Mouse (Mus musculus) liver, embryonic 13.5 days (tissue): ENCODE data around the gene Orai3. TPM values are rescaled to one million over a fixed set of nuclear protein-coding genes. Genes with fewer than 3 reads are reported as not detected.
"Not testable (repeated sequence)": the region's sequence is repeated elsewhere in the genome, so short reads cannot be mapped to it uniquely, and the experiment has no call there.

Experiments used
- ATAC-seq: fragments of 200-750 bp; cut with Nextera tagmentation; 2 replicates; pipeline ENCODE4 v1.8.0; 2017; ENCODE audit warnings: low read depth, mild to moderate bottlenecking, moderate number of reproducible peaks, moderate library complexity
- DNase-seq: peaks from one replicate; pipeline ENCODE4 v3.0.0; 2022
- H3K27ac ChIP-seq: fragments of 300-500 bp; sonication (generic); 2 replicates; pipeline ENCODE4 v1.5.1; 2015; ENCODE audit warnings: moderate library complexity, mild to moderate bottlenecking, inconsistent platforms
- H3K27me3 ChIP-seq: fragments of 300-500 bp; sonication (generic); 2 replicates; pipeline ENCODE4 v1.6.1; 2015; ENCODE audit warnings: mild to moderate bottlenecking, inconsistent platforms
- H3K36me3 ChIP-seq: fragments of 300-500 bp; sonication (generic); 2 replicates; pipeline ENCODE4 v1.6.1; 2015; ENCODE audit warnings: mild to moderate bottlenecking, inconsistent platforms
- H3K4me1 ChIP-seq: fragments of 300-500 bp; sonication (generic); replicated peaks from 2 replicates; pipeline ENCODE4 v1.6.1; 2015; ENCODE audit warnings: inconsistent platforms
- H3K4me2 ChIP-seq: fragments of 300-500 bp; sonication (generic); 2 replicates; pipeline ENCODE4 v1.6.1; 2015; ENCODE audit warnings: inconsistent platforms, mild to moderate bottlenecking, moderate library complexity
- H3K4me3 ChIP-seq: fragments of 300-500 bp; sonication (generic); replicated peaks from 2 replicates; pipeline ENCODE4 v1.5.1; 2015; ENCODE audit warnings: mild to moderate bottlenecking, inconsistent platforms
- H3K9ac ChIP-seq: fragments of 300-500 bp; sonication (generic); 2 replicates; pipeline ENCODE4 v1.6.1; 2015; ENCODE audit warnings: mild to moderate bottlenecking, inconsistent platforms
- H3K9me3 ChIP-seq: fragments of 300-500 bp; sonication (generic); replicated peaks from 2 replicates; pipeline ENCODE4 v1.6.1; 2016; ENCODE audit warnings: inconsistent platforms
- WGBS: fragments of 180-500 bp; shearing (Covaris S2); methylation state at CpG from one replicate; pipeline ENCODE4 v1.1.7; 2015; ENCODE audit not compliant: insufficient replicate concordance; 5-methylcytosine and 5-hydroxymethylcytosine counted together
- polyA plus RNA-seq: library from polyadenylated mRNA; unstranded; fragments of >200 nt; fragmentation: Nextera tagmentation; extraction: Ambion mirVana; gene quantifications from 2 replicates; pipeline ENCODE4 v1.2.1, GENCODE M21; 2015

The Orai3 gene
- polyA plus RNA-seq, 1 experiment from 2014 or later: 11.2 TPM

- peak overlapping the region; percentile 91 for H3K4me2 ChIP-seq
- peaks cover 63% of the 10 kb centered on the region for H3K4me1 ChIP-seq
- H3K27ac ChIP-seq: peak overlapping the region; percentile 96
- ATAC-seq, H3K27me3 ChIP-seq, DNase-seq, H3K9me3 ChIP-seq: not testable (repeated sequence)
- peak overlapping the region; percentile 93 for H3K9ac ChIP-seq
- peaks cover 26% of the 10 kb centered on the region for H3K36me3 ChIP-seq
- 69% methylated on average over 7 of the region's 7 CpGs for WGBS
- peak overlapping the region; percentile 93 for H3K4me3 ChIP-seq
These were observed 6.2 kb downstream of the Orai3 start for GRCm38 (mm10) chr7:127775837-127776236.

DNA sequence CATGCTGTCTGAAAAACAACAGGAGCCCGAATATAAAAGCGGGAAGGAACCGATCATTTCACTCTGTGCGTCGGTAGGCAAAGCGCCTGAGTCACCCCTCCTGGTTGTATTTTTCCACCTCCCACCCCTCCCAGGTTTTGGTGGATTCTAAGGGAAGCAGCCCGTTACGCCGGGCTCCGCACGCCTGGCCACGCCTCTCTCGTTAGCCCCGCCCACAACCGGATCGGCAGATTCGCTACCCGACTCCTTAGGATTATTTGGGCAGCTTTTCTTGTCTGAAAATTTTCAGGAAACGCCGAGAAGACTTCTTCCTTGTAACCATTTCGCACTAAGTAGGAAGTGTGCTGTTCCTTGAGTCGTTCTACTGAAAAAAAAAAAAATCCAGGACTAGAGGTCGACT, 6.8 kb downstream of the Orai3 start, which contains the start of gene Setd1a:
Setd1a (plus strand) TSS at position 245 of the 400 bp plus-strand sequence.
- Histone ChIP-seq H3K9me3 (no peaks in the 10 kb centered on the region), H3K36me3 (peaks cover 32% of the 10 kb centered on the region), H3K27me3 (no peaks in the 10 kb centered on the region), H3K4me1 (peaks cover 58% of the 10 kb centered on the region), H3K4me2 (peak within 1 kb of the TSS; percentile 91), H3K9ac (peak within 1 kb of the TSS; percentile 93), H3K4me3 (peak within 1 kb of the TSS; percentile 93), H3K27ac (peak within 1 kb of the TSS; percentile 96)
- WGBS: 0% methylated on average over 23 of the region's 23 CpGs
- peak; percentile 76 for DNase-seq
- ATAC-seq: peak; percentile 56

DNA sequence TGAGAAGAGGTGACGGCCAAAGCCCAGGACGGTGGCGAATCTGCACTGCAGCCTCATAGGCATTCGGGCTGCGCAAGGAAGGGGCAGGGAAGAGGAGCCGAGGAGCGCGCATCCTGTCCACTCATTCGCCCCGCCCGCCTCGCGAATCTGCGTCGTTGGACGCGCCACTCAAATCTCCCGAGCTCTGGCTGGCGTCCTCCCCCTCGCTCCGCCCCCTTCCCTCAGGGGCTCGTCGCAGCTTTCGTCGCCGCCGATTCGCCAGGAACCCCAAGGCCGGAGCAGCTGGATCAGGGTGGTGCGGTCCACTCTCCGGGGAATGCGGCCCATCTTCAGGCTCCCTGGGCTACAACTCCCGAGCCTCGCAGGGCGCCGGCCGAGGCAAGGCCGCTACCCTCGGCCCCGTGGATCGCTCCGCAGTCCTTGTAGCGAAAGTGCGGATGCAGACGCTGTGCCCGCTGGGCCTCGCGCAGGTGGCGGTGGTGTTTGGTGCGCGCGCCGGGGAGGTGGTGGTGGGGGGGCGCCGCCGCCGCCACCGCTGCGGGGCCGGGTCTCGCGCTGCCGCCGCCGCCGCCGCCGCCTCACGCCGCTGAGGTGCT, 7.4 kb downstream of the Orai3 start:
- H3K36me3 ChIP-seq: peaks cover 37% of the 10 kb centered on the region
- H3K27ac ChIP-seq: peak overlapping the region; percentile 96
- H3K9ac ChIP-seq: peak overlapping the region; percentile 93
- ATAC-seq (peak; percentile 89), DNase-seq (peak; percentile 93)
- WGBS: under 1% methylated on average over 66 of the region's 70 CpGs
- H3K4me2 ChIP-seq: peak overlapping the region; percentile 91
- peaks cover 52% of the 10 kb centered on the region for H3K4me1 ChIP-seq
- peak overlapping the region; percentile 93 for H3K4me3 ChIP-seq
- H3K9me3 ChIP-seq: no peaks in the 10 kb centered on the region
- H3K27me3 ChIP-seq: no peaks in the 10 kb centered on the region

GRCm38 (mm10) chr7:127777474-127778266, 8.1 kb downstream of the Orai3 start:
- WGBS: 3% methylated on average over 65 of the region's 66 CpGs
- H3K9me3 ChIP-seq: no peaks in the 10 kb centered on the region
- H3K9ac ChIP-seq: peak overlapping the region; percentile 93
- peaks cover 44% of the 10 kb centered on the region for H3K36me3 ChIP-seq
- peak; percentile 52 for ATAC-seq
- DNase-seq: peak; percentile 40
- peaks cover 46% of the 10 kb centered on the region for H3K4me1 ChIP-seq
- peak overlapping the region; percentile 96 for H3K27ac ChIP-seq
- H3K4me2 ChIP-seq: peak overlapping the region; percentile 91
- H3K27me3 ChIP-seq: no peaks in the 10 kb centered on the region
- peak overlapping the region; percentile 93 for H3K4me3 ChIP-seq

DNA sequence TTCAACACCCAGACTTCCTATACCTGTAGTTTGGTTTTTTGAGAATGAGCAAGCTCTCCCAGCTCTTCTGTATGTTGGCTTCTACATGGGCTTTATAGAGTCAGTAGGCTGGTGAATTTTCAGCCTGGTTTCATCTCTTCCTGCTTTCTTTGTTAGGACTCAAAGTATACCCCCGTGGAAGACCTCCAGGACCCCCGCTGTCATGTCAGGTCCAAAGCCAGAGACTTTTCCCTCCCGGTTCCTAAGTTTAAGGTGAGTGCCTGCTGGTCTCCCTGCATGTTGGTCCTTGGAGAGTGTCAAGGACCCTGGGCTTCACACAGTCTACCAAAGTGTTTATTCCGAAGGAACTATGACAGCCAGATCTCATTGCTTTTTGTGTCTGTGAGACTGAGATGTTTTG, 8.7 kb downstream of the Orai3 start:
- H3K4me3 ChIP-seq: peak overlapping the region; percentile 93
- ATAC-seq: no peak
- H3K4me1 ChIP-seq: peaks cover 42% of the 10 kb centered on the region
- DNase-seq: no peak
- H3K36me3 ChIP-seq: peaks cover 51% of the 10 kb centered on the region
- H3K9me3 ChIP-seq: no peaks in the 10 kb centered on the region
- peak overlapping the region; percentile 91 for H3K4me2 ChIP-seq
- H3K27ac ChIP-seq: peak overlapping the region; percentile 96; the same call in 1 of the 2 replicates
- H3K27me3 ChIP-seq: no peaks in the 10 kb centered on the region
- WGBS: 77% methylated on average over 4 of the region's 4 CpGs
- peak overlapping the region; percentile 93 for H3K9ac ChIP-seq

DNA sequence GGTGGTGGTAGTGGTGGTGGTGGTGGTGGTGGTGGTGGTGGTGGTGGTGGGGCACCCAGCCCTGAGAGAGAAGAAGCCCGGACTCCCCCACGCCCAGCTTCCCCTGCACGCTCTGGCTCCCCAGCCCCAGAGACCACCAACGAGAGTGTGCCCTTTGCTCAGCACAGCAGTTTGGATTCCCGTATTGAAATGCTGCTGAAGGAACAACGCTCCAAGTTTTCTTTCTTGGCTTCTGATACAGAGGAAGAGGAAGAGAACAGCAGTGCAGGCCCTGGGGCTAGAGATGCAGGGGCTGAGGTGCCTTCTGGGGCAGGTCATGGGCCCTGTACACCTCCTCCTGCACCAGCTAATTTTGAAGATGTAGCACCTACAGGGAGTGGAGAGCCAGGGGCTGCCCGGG, 15.7 kb downstream of the Orai3 start, which contains the start of gene Gm49388:
Gm49388 (plus strand) TSS at position 301 of the 400 bp plus-strand sequence.
- Histone ChIP-seq H3K4me2 (no peak within 1 kb of the TSS), H3K4me3 (no peak within 1 kb of the TSS), H3K27me3 (no peaks in the 10 kb centered on the region), H3K4me1 (0 out of 2 replicates have a peak, but pooled peaks cover 2% of the 10 kb centered on the region), H3K9ac (no peak within 1 kb of the TSS), H3K9me3 (no peaks in the 10 kb centered on the region), H3K36me3 (peaks cover 99% of the 10 kb centered on the region), H3K27ac (no peak within 1 kb of the TSS)
- 88% methylated on average over 6 of the region's 7 CpGs for WGBS
- no peak for DNase-seq
- ATAC-seq: 0 out of 2 replicates have a peak, but pooled peaks have one; percentile 5

DNA sequence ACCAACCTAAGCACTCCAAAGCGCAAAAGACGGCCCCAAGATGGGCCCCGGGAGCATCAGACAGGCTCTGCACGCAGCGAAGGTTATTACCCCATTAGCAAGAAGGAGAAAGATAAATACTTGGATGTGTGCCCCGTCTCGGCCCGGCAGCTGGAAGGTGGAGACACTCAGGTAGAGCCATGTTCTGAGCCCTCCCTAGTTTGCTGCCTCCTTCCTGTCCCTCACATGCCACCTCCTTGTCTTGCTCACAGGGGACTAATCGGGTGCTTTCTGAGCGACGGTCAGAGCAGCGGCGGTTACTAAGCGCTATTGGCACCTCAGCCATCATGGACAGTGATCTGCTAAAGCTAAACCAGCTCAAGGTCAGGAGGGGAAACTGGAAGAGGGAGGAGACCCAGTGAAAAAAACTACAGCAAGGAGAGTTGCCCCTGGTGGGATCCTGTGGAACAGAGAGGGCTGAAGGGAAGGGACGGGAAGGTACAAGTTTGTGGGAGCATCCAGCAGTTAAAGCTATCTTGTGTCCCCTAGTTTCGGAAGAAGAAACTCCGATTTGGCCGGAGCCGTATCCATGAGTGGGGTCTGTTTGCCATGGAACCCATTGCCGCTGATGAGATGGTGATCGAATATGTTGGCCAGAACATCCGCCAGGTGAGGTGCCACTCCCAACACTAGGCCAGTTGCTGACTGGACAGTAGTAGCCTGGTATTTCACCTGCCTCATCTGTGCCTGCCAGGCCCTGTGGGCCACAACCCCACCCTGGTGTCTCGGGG, 27.6 kb downstream of the Orai3 start:
- H3K4me2 ChIP-seq: no peak overlapping the region
- no peak for DNase-seq
- H3K4me3 ChIP-seq: no peak overlapping the region
- no peak for ATAC-seq
- H3K27ac ChIP-seq: no peak overlapping the region
- peaks cover 22% of the 10 kb centered on the region for H3K4me1 ChIP-seq
- no peak overlapping the region for H3K9ac ChIP-seq
- H3K9me3 ChIP-seq: no peaks in the 10 kb centered on the region
- 90% methylated on average over 23 of the region's 23 CpGs for WGBS
- peaks cover 92% of the 10 kb centered on the region for H3K36me3 ChIP-seq
- H3K27me3 ChIP-seq: no peaks in the 10 kb centered on the region

GRCm38 (mm10) chr7:127798591-127798990, 29.0 kb downstream of the Orai3 start:
- Histone ChIP-seq H3K36me3 (peaks cover 92% of the 10 kb centered on the region), H3K9me3 (no peaks in the 10 kb centered on the region), H3K27ac (no peak overlapping the region), H3K4me2 (no peak overlapping the region), H3K4me1 (peaks cover 31% of the 10 kb centered on the region), H3K27me3 (no peaks in the 10 kb centered on the region), H3K9ac (no peak overlapping the region), H3K4me3 (no peak overlapping the region)
- DNase-seq: no peak
- no peak for ATAC-seq
- WGBS: 84% methylated on average over 4 of the region's 4 CpGs

GRCm38 (mm10) chr7:127799211-127799610, 29.6 kb downstream of the Orai3 start:
- Histone ChIP-seq H3K36me3 (peaks cover 92% of the 10 kb centered on the region), H3K4me3 (no peak overlapping the region), H3K4me1 (peaks cover 37% of the 10 kb centered on the region), H3K9me3 (no peaks in the 10 kb centered on the region), H3K4me2 (no peak overlapping the region), H3K27ac (no peak overlapping the region), H3K27me3 (no peaks in the 10 kb centered on the region), H3K9ac (no peak overlapping the region)
- ATAC-seq (no peak), DNase-seq (no peak)
- 85% methylated on average over 13 of the region's 13 CpGs for WGBS

DNA sequence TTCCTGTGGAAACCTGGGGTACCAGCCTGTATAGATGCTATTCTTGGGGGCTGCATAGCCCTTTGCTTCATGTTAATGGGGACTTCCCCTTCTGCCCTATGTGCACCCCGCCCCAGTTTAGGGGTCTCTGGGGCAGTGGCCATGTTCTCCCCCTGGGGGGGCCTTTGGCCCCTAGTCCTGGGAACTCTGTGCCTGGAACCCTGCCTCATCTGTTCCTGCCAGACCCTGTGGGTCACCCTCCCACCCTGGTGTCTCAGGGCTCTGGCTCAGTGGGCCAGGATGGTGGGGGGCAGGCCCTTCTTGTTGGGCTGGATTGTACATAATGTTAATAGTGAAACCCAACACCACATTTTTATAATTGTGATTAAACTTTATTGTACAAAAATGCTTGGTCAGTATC, 30.1 kb downstream of the Orai3 start:
- Histone ChIP-seq H3K9ac (no peak overlapping the region), H3K27me3 (no peaks in the 10 kb centered on the region), H3K9me3 (no peaks in the 10 kb centered on the region)

More for the DNA sequence above, 30.1 kb downstream of the Orai3 start:
- Histone ChIP-seq H3K27ac (no peak overlapping the region), H3K4me2 (no peak overlapping the region), H3K4me1 (peaks cover 43% of the 10 kb centered on the region), H3K4me3 (no peak overlapping the region), H3K36me3 (peaks cover 88% of the 10 kb centered on the region)
- ATAC-seq (no peak), DNase-seq (no peak)
- 85% methylated on average over 1 of the region's 1 CpGs for WGBS
